Mouse (Mus musculus): ENCODE results near the gene Slc27a1.

DNA sequence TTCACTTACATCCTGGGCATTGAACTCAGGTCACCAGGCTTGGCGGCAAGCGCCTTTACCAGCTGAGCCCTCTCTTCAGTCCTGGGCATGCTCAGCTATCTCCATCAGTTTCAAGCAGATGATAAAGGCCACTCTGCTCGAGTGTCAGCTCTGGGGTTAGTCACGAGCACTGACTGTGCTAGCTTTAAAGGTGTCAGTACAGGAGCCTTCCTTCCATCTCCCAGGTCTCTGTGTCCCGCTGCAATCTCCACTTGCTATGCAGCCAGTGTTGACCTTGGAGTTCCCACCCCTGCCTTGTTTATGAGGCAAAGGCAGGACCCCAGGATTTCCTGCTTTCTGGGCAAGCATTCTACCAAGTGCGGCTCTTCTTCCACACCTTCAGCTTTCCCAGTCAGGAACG, 1.1 kb upstream of the Slc27a1 start:
- TF ChIP-seq POLR2A (IDR thresholded peaks at IDR 0.05; ENCODE audit: low read depth, low read length) (no peak), CTCF (IDR thresholded peaks at IDR 0.05; ENCODE audit: extremely low read depth, insufficient read length, insufficient replicate concordance, low read depth, low read length) (no peak)
